Mouse (Mus musculus) E14TG2a.4 (cell line): Measurements from ENCODE around the gene Mterf1b.

Source experiments
- CTCF ChIP-seq: conservative IDR thresholded peaks from 2 replicates; pipeline ENCODE4 v1.5.1; 2014; ENCODE audit warnings: low read length
- POU5F1 ChIP-seq: IDR thresholded peaks from 2 replicates; pipeline ENCODE4 v1.6.1; 2014; ENCODE audit warnings: low read length, borderline replicate concordance

GRCm38 (mm10) chr5:4221309-4221708 lies 29.1 kb downstream of the Mterf1b start:
- no peak for TF ChIP-seq CTCF
- TF ChIP-seq POU5F1, result no peak
